Mouse (Mus musculus) kidney, adult 11 months (tissue): ENCODE data around the gene Gm11756.
"Not testable (repeated sequence)": the region's sequence is repeated elsewhere in the genome, so short reads cannot be mapped to it uniquely, and the experiment has no call there.

ENCODE experiments used
- DNase-seq: peaks from one replicate; pipeline ENCODE4 v3.0.0; 2022

Gm11756 gene

GRCm38 (mm10) chr4:73920660-73921059, at the start of gene Gm11756:
Gm11756 (minus strand) TSS chr4:73920760.
- DNase-seq, result not testable (repeated sequence)

GRCm38 (mm10) chr4:73950375-73950896, 29.9 kb upstream of the Gm11756 start, which contains the start of gene 2310002L09Rik:
2310002L09Rik (minus strand) TSS chr4:73950846.
- DNase-seq, result no peak

GRCm38 (mm10) chr4:73905853-73906252, 14.7 kb downstream of the Gm11756 start, which contains the start of gene Gm13871:
Gm13871 (minus strand) TSS chr4:73905953.
- not testable (repeated sequence) for DNase-seq

GRCm38 (mm10) chr4:73891012-73891411, 29.5 kb downstream of the Gm11756 start, which contains the start of gene Gm11757:
Gm11757 (minus strand) TSS chr4:73891112.
- DNase-seq, result not testable (repeated sequence)

GRCm38 (mm10) chr4:73876166-73876565, 44.4 kb downstream of the Gm11756 start, which contains the start of gene Gm11758:
Gm11758 (minus strand) TSS chr4:73876266.
- DNase-seq, result not testable (repeated sequence)
